Mouse (Mus musculus): ENCODE measurements around the gene Cfap99. TPM values are rescaled to one million over a fixed set of nuclear protein-coding genes. Genes with fewer than 3 reads are reported as not detected.

Cfap99 gene
- 0.07 and 0.10 TPM in 2 replicates for polyA plus RNA-seq (2014; fragmentation: Nextera tagmentation; extraction: Ambion mirVana)

GRCm38 (mm10) chr5:34288154-34288716 lies at the start of gene Cfap99, which contains the start of gene Zfyve28:
Gene Cfap99, plus strand, starts transcription at chr5:34288600.
Gene Zfyve28, minus strand, starts transcription at chr5:34288449.
- Histone ChIP-seq H3K4me2 (peak within 1 kb of the TSS; percentile 72), H3K4me1 (ENCODE audit: control insufficient read depth, insufficient read depth, low read length) (peaks cover 10% of the 10 kb centered on the region), H3K9me3 (replicated peaks; ENCODE audit: control insufficient read depth, low read length) (no peaks in the 10 kb centered on the region), H3K4me3 (ENCODE audit: low read depth, low read length) (peak within 1 kb of the TSS; percentile 47), H3K9ac (ENCODE audit: low read depth, low read length) (peak within 1 kb of the TSS; percentile 59; the same call in 1 of the 2 replicates), H3K36me3 (ENCODE audit: control insufficient read depth, insufficient read depth, low read length) (no peaks in the 10 kb centered on the region), H3K27me3 (ENCODE audit: control insufficient read depth, insufficient read depth, low read length) (peaks cover 62% of the 10 kb centered on the region), H3K27ac (ENCODE audit: low read depth, low read length) (no peak within 1 kb of the TSS)
- WGBS (ENCODE audit: insufficient replicate concordance) = under 1% methylated on average over 67 of the region's 83 CpGs
- ATAC-seq (replicated peaks; ENCODE audit: insufficient number of reproducible peaks, low FRiP score, low TSS enrichment) = peak; percentile 83

GRCm38 (mm10) chr5:34242224-34242963 lies 46.0 kb upstream of the Cfap99 start:
- H3K36me3 ChIP-seq (ENCODE audit: control insufficient read depth, insufficient read depth, low read length) = no peaks in the 10 kb centered on the region
- H3K9ac ChIP-seq (ENCODE audit: low read depth, low read length) = peak overlapping the region; percentile 7; the same call in 1 of the 2 replicates
- no peak overlapping the region for H3K4me3 ChIP-seq (ENCODE audit: low read depth, low read length)
- no peaks in the 10 kb centered on the region for H3K9me3 ChIP-seq (replicated peaks; ENCODE audit: control insufficient read depth, low read length)
- H3K27ac ChIP-seq (ENCODE audit: low read depth, low read length) = 0 out of 2 replicates have a peak overlapping the region, but pooled peaks have one; percentile 46
- peaks cover 14% of the 10 kb centered on the region for H3K4me1 ChIP-seq (ENCODE audit: control insufficient read depth, insufficient read depth, low read length)
- H3K27me3 ChIP-seq (ENCODE audit: control insufficient read depth, insufficient read depth, low read length) = no peaks in the 10 kb centered on the region
- WGBS (ENCODE audit: insufficient replicate concordance) = 11% methylated on average over 15 of the region's 15 CpGs
- peak; percentile 69; the same call in 1 of the 2 replicates for ATAC-seq (replicated peaks; ENCODE audit: insufficient number of reproducible peaks, low FRiP score, low TSS enrichment)
- H3K4me2 ChIP-seq = peak overlapping the region; percentile 48

- no peak for ATAC-seq (replicated peaks; ENCODE audit: insufficient number of reproducible peaks, low FRiP score, low TSS enrichment)
- Histone ChIP-seq H3K36me3 (ENCODE audit: control insufficient read depth, insufficient read depth, low read length) (no peaks in the 10 kb centered on the region), H3K4me2 (peak overlapping the region; percentile 48)
Measured at GRCm38 (mm10) chr5:34243062-34243461, 45.3 kb upstream of the Cfap99 start.

DNA sequence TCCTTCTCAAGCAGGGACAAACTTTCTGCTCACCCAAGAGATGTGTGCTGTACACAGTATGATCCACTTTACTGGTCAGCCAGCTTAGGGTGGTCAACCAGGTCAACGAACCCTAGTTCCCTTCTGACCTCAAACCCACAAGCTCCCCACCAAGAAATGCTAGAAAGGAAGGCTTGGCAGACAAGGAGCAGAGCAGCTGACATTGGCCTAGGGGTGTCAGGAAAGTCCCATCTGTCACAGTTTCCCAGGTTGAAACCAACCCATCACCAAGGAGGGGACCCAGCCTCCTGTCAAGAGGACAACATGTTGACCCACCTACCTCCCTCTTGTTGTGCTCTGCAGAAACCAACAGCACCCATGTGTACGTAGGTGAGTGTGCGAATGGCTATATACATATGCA lies 42.0 kb upstream of the Cfap99 start:
- WGBS (ENCODE audit: insufficient replicate concordance) = 90% methylated on average over 3 of the region's 3 CpGs
- H3K36me3 ChIP-seq (ENCODE audit: control insufficient read depth, insufficient read depth, low read length) = no peaks in the 10 kb centered on the region
- no peak overlapping the region for H3K4me3 ChIP-seq (ENCODE audit: low read depth, low read length)
- no peak overlapping the region for H3K4me2 ChIP-seq
- ATAC-seq (replicated peaks; ENCODE audit: insufficient number of reproducible peaks, low FRiP score, low TSS enrichment) = no peak
- no peaks in the 10 kb centered on the region for H3K9me3 ChIP-seq (replicated peaks; ENCODE audit: control insufficient read depth, low read length)
- peaks cover 14% of the 10 kb centered on the region for H3K4me1 ChIP-seq (ENCODE audit: control insufficient read depth, insufficient read depth, low read length)
- no peaks in the 10 kb centered on the region for H3K27me3 ChIP-seq (ENCODE audit: control insufficient read depth, insufficient read depth, low read length)
- H3K27ac ChIP-seq (ENCODE audit: low read depth, low read length) = no peak overlapping the region
- H3K9ac ChIP-seq (ENCODE audit: low read depth, low read length) = no peak overlapping the region

More at GRCm38 (mm10) chr5:34243062-34243461, 45.3 kb upstream of the Cfap99 start:
- Histone ChIP-seq H3K4me3 (ENCODE audit: low read depth, low read length) (no peak overlapping the region), H3K27me3 (ENCODE audit: control insufficient read depth, insufficient read depth, low read length) (no peaks in the 10 kb centered on the region), H3K27ac (ENCODE audit: low read depth, low read length) (no peak overlapping the region), H3K9ac (ENCODE audit: low read depth, low read length) (peak overlapping the region; percentile 7; the same call in 1 of the 2 replicates), H3K4me1 (ENCODE audit: control insufficient read depth, insufficient read depth, low read length) (peaks cover 14% of the 10 kb centered on the region), H3K9me3 (replicated peaks; ENCODE audit: control insufficient read depth, low read length) (no peaks in the 10 kb centered on the region)
- WGBS (ENCODE audit: insufficient replicate concordance) = 82% methylated on average over 5 of the region's 5 CpGs

GRCm38 (mm10) chr5:34249132-34249531 lies 39.3 kb upstream of the Cfap99 start:
- Histone ChIP-seq H3K27ac (ENCODE audit: low read depth, low read length) (no peak overlapping the region), H3K27me3 (ENCODE audit: control insufficient read depth, insufficient read depth, low read length) (no peaks in the 10 kb centered on the region), H3K9me3 (replicated peaks; ENCODE audit: control insufficient read depth, low read length) (no peaks in the 10 kb centered on the region), H3K36me3 (ENCODE audit: control insufficient read depth, insufficient read depth, low read length) (no peaks in the 10 kb centered on the region), H3K4me3 (ENCODE audit: low read depth, low read length) (no peak overlapping the region), H3K9ac (ENCODE audit: low read depth, low read length) (no peak overlapping the region), H3K4me2 (no peak overlapping the region), H3K4me1 (ENCODE audit: control insufficient read depth, insufficient read depth, low read length) (peaks cover 13% of the 10 kb centered on the region)
- ATAC-seq (replicated peaks; ENCODE audit: insufficient number of reproducible peaks, low FRiP score, low TSS enrichment) = no peak
- 74% methylated on average over 4 of the region's 4 CpGs for whole genome bisulfite sequencing (ENCODE audit: insufficient replicate concordance)

DNA sequence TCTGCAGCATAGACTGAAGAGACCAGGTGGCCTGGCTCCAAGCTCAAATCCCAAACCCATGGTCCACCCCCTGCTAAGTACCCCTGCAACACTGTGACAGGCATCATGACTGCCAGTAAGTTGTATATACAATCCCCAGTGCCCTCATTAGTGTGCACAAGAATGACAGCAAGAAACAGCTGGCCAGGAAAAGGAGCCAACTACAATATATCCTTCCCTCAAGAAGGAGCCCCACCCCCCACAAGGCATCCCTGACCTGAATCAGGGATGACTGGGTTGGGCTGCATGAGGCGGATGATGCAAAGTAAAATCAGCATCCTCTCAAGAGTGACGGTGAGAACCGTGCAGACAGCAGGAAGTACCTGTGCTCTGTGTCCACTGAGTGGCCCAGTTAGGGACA lies 38.3 kb upstream of the Cfap99 start:
- Histone ChIP-seq H3K4me2 (no peak overlapping the region), H3K4me1 (ENCODE audit: control insufficient read depth, insufficient read depth, low read length) (peaks cover 13% of the 10 kb centered on the region), H3K36me3 (ENCODE audit: control insufficient read depth, insufficient read depth, low read length) (no peaks in the 10 kb centered on the region), H3K4me3 (ENCODE audit: low read depth, low read length) (no peak overlapping the region), H3K27me3 (ENCODE audit: control insufficient read depth, insufficient read depth, low read length) (no peaks in the 10 kb centered on the region), H3K9ac (ENCODE audit: low read depth, low read length) (no peak overlapping the region), H3K9me3 (replicated peaks; ENCODE audit: control insufficient read depth, low read length) (no peaks in the 10 kb centered on the region), H3K27ac (ENCODE audit: low read depth, low read length) (no peak overlapping the region)
- ATAC-seq (replicated peaks; ENCODE audit: insufficient number of reproducible peaks, low FRiP score, low TSS enrichment) = no peak
- 59% methylated on average over 3 of the region's 3 CpGs for WGBS (ENCODE audit: insufficient replicate concordance)

DNA sequence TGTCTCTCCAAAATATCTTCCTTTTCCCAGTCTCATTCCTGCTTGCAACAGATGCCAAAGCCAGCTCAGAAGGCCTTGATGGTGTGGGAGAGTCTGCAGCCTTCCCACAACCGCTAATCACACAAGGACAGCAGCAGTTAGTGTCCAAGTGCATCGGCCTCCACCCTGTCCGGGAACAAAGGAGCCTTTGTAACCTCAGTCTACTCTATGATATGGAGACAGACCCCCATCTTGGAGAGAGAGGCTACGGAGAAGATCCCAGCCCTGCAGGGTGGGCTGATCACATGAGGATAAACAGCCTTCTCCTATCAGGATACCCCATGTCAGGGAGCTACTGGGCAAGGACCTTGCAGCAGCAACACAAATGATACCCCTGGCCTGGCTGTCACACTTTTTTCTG lies 36.6 kb upstream of the Cfap99 start:
- H3K4me2 ChIP-seq = no peak overlapping the region
- H3K9ac ChIP-seq (ENCODE audit: low read depth, low read length) = no peak overlapping the region
- no peak overlapping the region for H3K27ac ChIP-seq (ENCODE audit: low read depth, low read length)
- H3K36me3 ChIP-seq (ENCODE audit: control insufficient read depth, insufficient read depth, low read length) = no peaks in the 10 kb centered on the region
- 59% methylated on average over 4 of the region's 4 CpGs for WGBS (ENCODE audit: insufficient replicate concordance)
- H3K4me3 ChIP-seq (ENCODE audit: low read depth, low read length) = no peak overlapping the region
- H3K9me3 ChIP-seq (replicated peaks; ENCODE audit: control insufficient read depth, low read length) = no peaks in the 10 kb centered on the region
- H3K4me1 ChIP-seq (ENCODE audit: control insufficient read depth, insufficient read depth, low read length) = peaks cover 13% of the 10 kb centered on the region
- ATAC-seq (replicated peaks; ENCODE audit: insufficient number of reproducible peaks, low FRiP score, low TSS enrichment) = no peak
- H3K27me3 ChIP-seq (ENCODE audit: control insufficient read depth, insufficient read depth, low read length) = no peaks in the 10 kb centered on the region

GRCm38 (mm10) chr5:34252307-34252966 lies 36.0 kb upstream of the Cfap99 start:
- Histone ChIP-seq H3K9ac (ENCODE audit: low read depth, low read length) (no peak overlapping the region), H3K27ac (ENCODE audit: low read depth, low read length) (no peak overlapping the region), H3K36me3 (ENCODE audit: control insufficient read depth, insufficient read depth, low read length) (no peaks in the 10 kb centered on the region), H3K9me3 (replicated peaks; ENCODE audit: control insufficient read depth, low read length) (no peaks in the 10 kb centered on the region), H3K27me3 (ENCODE audit: control insufficient read depth, insufficient read depth, low read length) (no peaks in the 10 kb centered on the region), H3K4me1 (ENCODE audit: control insufficient read depth, insufficient read depth, low read length) (peaks cover 13% of the 10 kb centered on the region), H3K4me3 (ENCODE audit: low read depth, low read length) (no peak overlapping the region), H3K4me2 (no peak overlapping the region)
- WGBS (ENCODE audit: insufficient replicate concordance) = 36% methylated on average over 4 of the region's 4 CpGs
- ATAC-seq (replicated peaks; ENCODE audit: insufficient number of reproducible peaks, low FRiP score, low TSS enrichment) = no peak

All from heart, embryonic 11.5 days (tissue).